Mouse (Mus musculus) spleen, postnatal 0 days (tissue): ENCODE data around the gene Adam29. TPM values are rescaled to one million over a fixed set of nuclear protein-coding genes. Genes with fewer than 3 reads are reported as not detected.

ENCODE experiments used
- polyA plus RNA-seq: library from polyadenylated mRNA; unstranded; fragments of >200 nt; fragmentation: Nextera tagmentation; extraction: Ambion mirVana; gene quantifications from 2 replicates; pipeline ENCODE4 v1.2.1, GENCODE M21; 2015

Gene Adam29
- polyA plus RNA-seq = not detected in 2 replicates

GRCm38 (mm10) chr8:55906848-55907247 is at the start of gene Adam29:
Gene Adam29, minus strand, starts transcription at chr8:55906948.

DNA sequence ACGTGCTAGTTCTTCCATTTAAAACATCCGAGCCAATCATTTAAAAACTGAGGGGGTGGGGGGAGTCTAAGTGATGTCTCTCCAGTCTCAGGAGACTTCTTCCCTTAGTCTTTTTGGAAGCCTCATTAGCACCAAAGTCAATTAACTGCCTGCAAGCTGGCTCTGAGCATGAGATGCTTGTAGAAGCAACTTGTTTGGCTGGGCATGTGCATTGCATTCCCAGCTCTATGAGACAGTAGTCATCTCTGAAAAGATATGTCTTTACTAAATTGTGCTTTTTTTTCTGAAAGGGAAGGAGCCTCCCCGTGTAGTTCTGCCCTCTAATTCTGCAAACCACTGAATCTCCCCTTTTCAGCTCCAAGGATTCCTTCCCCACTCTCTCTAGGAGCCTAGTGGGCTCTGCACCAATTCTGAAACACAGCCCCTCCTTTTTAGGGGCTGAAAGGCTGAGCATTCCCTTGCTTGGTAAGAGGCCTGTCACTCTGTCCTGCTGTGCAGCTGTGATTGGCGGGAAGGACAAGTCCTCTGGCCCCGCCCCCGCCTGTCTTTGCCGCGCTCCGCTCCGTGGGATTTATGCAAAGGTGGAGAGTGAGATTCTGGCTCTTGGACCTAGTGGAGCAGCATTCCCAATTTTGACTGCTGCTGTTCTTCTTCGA is 33.2 kb upstream of the Adam29 start, which contains the start of gene Glra3:
TSS of gene Glra3 (plus strand) at position 591 of the 656 bp plus-strand sequence.

Other genes starting within 250 kb of the Adam29 start
- gene Glra3, start 33.5 kb upstream of the Adam29 start, polyA plus RNA-seq = not detected in 2 replicates